ENCODE assay signal across 15 mouse cellular contexts in the genomic region with DNA sequence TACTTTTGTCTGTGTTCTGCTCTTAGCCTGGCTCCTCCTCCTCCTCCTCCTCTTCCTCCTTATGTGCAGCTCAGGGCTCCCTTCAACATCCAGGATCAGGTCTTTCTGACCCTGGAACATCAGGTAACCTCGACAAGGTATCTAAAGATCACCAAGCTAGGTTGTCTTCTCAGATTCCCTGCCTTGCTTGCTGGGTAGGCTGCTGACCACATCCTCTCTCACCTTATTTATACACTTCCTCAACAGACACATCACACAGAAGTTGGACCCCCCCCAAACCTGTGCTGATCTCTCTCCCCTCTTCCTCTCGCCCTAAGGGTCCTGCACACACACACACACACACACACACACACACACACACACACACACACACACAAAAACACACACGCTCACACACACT. TPM values are rescaled to one million over a fixed set of nuclear protein-coding genes. Genes with fewer than 3 reads are reported as not detected.
A peak's percentile ranks its signal among the peaks of the same experiment; 100 is the strongest.
DNase-seq lines count a peak whose midpoint lies in the region; ATAC-seq and TF ChIP-seq lines count a peak whose summit lies in the region.
"Had no signal": no experiment of that assay in that cellular context is flagged by ENCODE, and none has a peak within 500 bp of the region (broad histone marks: within the 10 kb centered on the region; RNA-seq: fewer than 3 reads in every experiment).

A gene (plus strand): TSS at position 344 of the 400 bp plus-strand sequence.

- WGBS in spleen, adult 2 months = 24% methylated on average over 3 of the region's 3 CpGs
- 51% methylated on average over 3 of the region's 3 CpGs for WGBS in liver, postnatal 0 days (ENCODE audit: insufficient replicate concordance)

- H3K27me3 ChIP-seq in spleen, adult 2 months (ENCODE audit: control insufficient read depth, insufficient read depth, low read length) = no peaks in the 10 kb centered on the region
- no peaks in the 10 kb centered on the region for H3K27me3 ChIP-seq in liver, postnatal 0 days (ENCODE audit: insufficient read depth, low read length)

- no peaks in the 10 kb centered on the region for H3K9me3 ChIP-seq in liver, postnatal 0 days (ENCODE audit: low read length)
- H3K9me3 ChIP-seq: forebrain, embryonic 10.5 days; neural tube, embryonic 13.5 days had no signal

- peaks cover 40% of the 10 kb centered on the region for H3K4me1 ChIP-seq in spleen, adult 2 months (ENCODE audit: control insufficient read depth, insufficient read depth, insufficient read length)
- peaks cover 45% of the 10 kb centered on the region for H3K4me1 ChIP-seq in bone marrow macrophage, adult 2 months (ENCODE audit: control insufficient read depth, insufficient read depth, low read length)
- peaks cover 19% of the 10 kb centered on the region for H3K4me1 ChIP-seq in liver, postnatal 0 days (ENCODE audit: insufficient read depth)

- ATAC-seq in liver, postnatal 0 days = no peak

- intact Hi-C loops in gastrocnemius, postnatal 14 days (cut with DNase I; ENCODE audit: low total_unique reads) = no loop called here

- no peak for TF ChIP-seq CTCF in spleen, adult 2 months (IDR thresholded peaks at IDR 0.05; ENCODE audit: extremely low read depth, insufficient read depth, insufficient read length, insufficient replicate concordance)
- no peak for TF ChIP-seq CTCF in bone marrow macrophage, adult 2 months (IDR thresholded peaks at IDR 0.05; ENCODE audit: low read depth, low read length)
- no peak for TF ChIP-seq CTCF in liver, postnatal 0 days (IDR thresholded peaks at IDR 0.05; ENCODE audit: low read depth)

- H3K27ac ChIP-seq in spleen, adult 2 months (ENCODE audit: insufficient read depth, low read length) = peak within 1 kb of the TSS; percentile 84
- peak within 1 kb of the TSS; percentile 96 for H3K27ac ChIP-seq in bone marrow macrophage, adult 2 months (ENCODE audit: insufficient read depth, low read depth, low read length)
- peak within 1 kb of the TSS; percentile 80 for H3K27ac ChIP-seq in liver, postnatal 0 days (ENCODE audit: low read depth)
- H3K27ac ChIP-seq: forebrain, embryonic 10.5 days; neural tube, embryonic 13.5 days had no signal

- no peak; the same call in 1 of the 2 replicates for TF ChIP-seq POLR2A in spleen, adult 2 months (IDR thresholded peaks at IDR 0.05; ENCODE audit: low read depth, low read length)
- no peak for TF ChIP-seq POLR2A in bone marrow macrophage, adult 2 months (IDR thresholded peaks at IDR 0.05; ENCODE audit: borderline replicate concordance, low read depth, low read length)

- H3K4me3 ChIP-seq in spleen, adult 2 months (ENCODE audit: extremely low read depth, insufficient read depth, insufficient read length) = peak within 1 kb of the TSS; percentile 60
- peak within 1 kb of the TSS; percentile 59 for H3K4me3 ChIP-seq in bone marrow macrophage, adult 2 months (ENCODE audit: insufficient read depth, low read length)
- peak within 1 kb of the TSS; percentile 43 for H3K4me3 ChIP-seq in liver, postnatal 0 days (ENCODE audit: low read depth, low read length)
- H3K4me3 ChIP-seq: forebrain, embryonic 10.5 days; neural tube, embryonic 13.5 days had no signal

- no peak for TF ChIP-seq EP300 in liver, postnatal 0 days (IDR thresholded peaks at IDR 0.05; ENCODE audit: low read depth)

- DNase-seq in spleen, adult 2 months (ENCODE audit: low read depth in 1 of 2, low spot score in 2 of 2) = peak; percentile 28 to 50
- no peak for DNase-seq in spleen, postnatal 14 days (ENCODE audit: low spot score in 2 of 2)
- DNase-seq in liver, postnatal 0 days = no peak
- peak; percentile 52 for DNase-seq in thymus, postnatal 25 days
- no peak for DNase-seq in kidney, adult 8-10 months
- DNase-seq in gastrocnemius, postnatal 14 days = no peak
- no peak for DNase-seq in right cerebral cortex, postnatal 10 days (ENCODE audit: low spot score in 2 of 2)
- DNase-seq: cerebellum, adult 18-20 months; gastrocnemius, postnatal 36 days; heart, postnatal 10 days; kidney, adult 18-20 months had no signal

- peak within 1 kb of the TSS; percentile 59; the same call in 1 of the 2 replicates for H3K9ac ChIP-seq in liver, postnatal 0 days (replicated peaks)
- H3K9ac ChIP-seq: neural tube, embryonic 13.5 days had no signal

- H3K4me2 ChIP-seq in liver, postnatal 0 days (ENCODE audit: low read depth, low read length) = peak within 1 kb of the TSS; percentile 64
- H3K4me2 ChIP-seq: midbrain, embryonic 11.5 days; neural tube, embryonic 13.5 days had no signal

- peaks cover 7% of the 10 kb centered on the region for H3K36me3 ChIP-seq in spleen, adult 2 months (ENCODE audit: control insufficient read depth, insufficient read depth, low read length)
- H3K36me3 ChIP-seq in liver, postnatal 0 days (replicated peaks; ENCODE audit: insufficient read depth, low read length) = no peaks in the 10 kb centered on the region
- H3K36me3 ChIP-seq: forebrain, embryonic 10.5 days; neural tube, embryonic 13.5 days had no signal

RNA-seq across cellular contexts. Expression of the gene that starts here (rescaled TPM):
- polyA plus RNA-seq in spleen, adult 2 months (2012; rRNA removed) = 72.7 and 87.2 TPM in 2 replicates
- polyA plus RNA-seq in bone marrow macrophage, adult 2 months (2012; ENCODE audit: insufficient read depth, insufficient read length, missing spikeins) = 131 and 146 TPM in 2 replicates
- polyA plus RNA-seq in liver, postnatal 0 days (2015; fragmentation: Nextera tagmentation; extraction: Ambion mirVana) = 13.5 and 14.8 TPM in 2 replicates
- total RNA-seq in gastrocnemius, postnatal 14 days (2021) = 1 to 10 TPM; 1.3 to 2.1 TPM

Comparison
In these comparisons a context has a peak if more than half of its experiments do, and no peak if none do; other contexts are left out.
1. DNase-seq: peak in spleen, adult 2 months (2 of 2) and thymus, postnatal 25 days (single experiment); none in spleen, postnatal 14 days (0 of 2), liver, postnatal 0 days (single experiment), kidney, adult 8-10 months (0 of 2), gastrocnemius, postnatal 14 days (single experiment) and right cerebral cortex, postnatal 10 days (0 of 2).
2. Peak in every context shown above with its lines, with median percentiles within 50 percentile points of each other: H3K27ac ChIP-seq and H3K4me3 ChIP-seq.